Mouse (Mus musculus): Measurements from ENCODE around the gene Olfr772.
"Not testable (repeated sequence)": the region's sequence is repeated elsewhere in the genome, so short reads cannot be mapped to it uniquely, and the experiment has no call there.

The Olfr772 gene

DNA sequence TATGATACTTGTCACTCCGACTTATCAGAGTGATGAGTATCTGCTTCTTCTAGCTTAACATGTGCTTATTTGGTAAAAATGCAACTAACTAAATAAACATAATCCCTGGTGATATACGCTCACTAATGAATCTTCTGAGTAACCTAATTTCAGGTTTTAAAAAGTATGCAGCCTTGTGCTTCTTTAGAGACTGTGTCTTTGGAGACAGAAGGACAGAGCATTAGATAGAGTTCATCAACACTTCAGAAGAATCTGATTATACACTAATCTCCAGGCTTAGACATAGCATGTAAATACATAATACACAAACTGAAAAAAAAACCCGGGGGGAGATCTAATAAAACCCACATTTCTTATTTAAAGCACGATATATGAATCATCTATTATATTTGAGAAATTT is at the start of gene Olfr772:
Olfr772 (minus strand) TSS at position 101 of the 400 bp plus-strand sequence.
- DNase-seq (ENCODE audit: low spot score), result not testable (repeated sequence)

DNA sequence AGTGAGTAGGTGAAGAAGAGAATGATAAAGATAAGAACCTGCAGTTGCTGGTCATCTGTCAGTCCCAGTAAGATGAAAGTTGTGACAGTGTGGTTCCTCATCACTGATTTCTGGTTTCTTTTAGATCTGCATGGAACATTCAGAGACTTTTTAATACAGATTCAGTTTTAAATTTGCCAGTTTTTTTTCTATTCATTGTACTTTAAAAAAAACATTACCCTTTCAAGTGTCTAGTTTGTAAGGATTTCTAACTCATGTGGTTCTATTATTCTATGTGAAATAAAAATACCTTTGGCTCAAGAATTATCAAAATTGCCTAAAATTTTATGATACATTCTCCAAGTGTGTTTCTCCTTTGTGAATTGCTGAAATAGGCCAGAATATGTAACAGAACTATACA is 9.6 kb upstream of the Olfr772 start, which contains the start of gene Olfr773:
Olfr773 (minus strand) TSS at position 101 of the 400 bp plus-strand sequence.
- DNase-seq (ENCODE audit: low spot score), result not testable (repeated sequence)

DNA sequence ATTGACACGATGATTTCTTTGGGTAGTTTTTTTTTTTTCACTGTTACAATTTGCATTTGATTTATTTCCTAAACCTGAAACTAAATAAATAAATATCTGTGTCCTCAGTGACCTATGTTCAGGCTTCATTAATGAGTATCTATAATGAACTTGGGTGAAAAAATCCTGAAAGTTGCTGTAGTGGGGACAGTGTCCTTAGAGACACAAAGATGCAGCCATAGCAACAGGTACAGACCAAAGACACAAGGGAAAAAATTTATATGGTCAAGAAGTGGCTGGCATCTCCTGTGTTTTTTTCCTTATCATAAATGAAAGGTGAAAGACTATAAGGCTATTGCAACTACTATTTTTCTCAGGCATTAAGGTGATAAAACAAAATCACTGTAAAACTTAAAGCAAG is 13.1 kb downstream of the Olfr772 start, which contains the start of gene Olfr771:
Olfr771 (minus strand) TSS at position 101 of the 400 bp plus-strand sequence.
- no peak for DNase-seq (ENCODE audit: low spot score)

DNA sequence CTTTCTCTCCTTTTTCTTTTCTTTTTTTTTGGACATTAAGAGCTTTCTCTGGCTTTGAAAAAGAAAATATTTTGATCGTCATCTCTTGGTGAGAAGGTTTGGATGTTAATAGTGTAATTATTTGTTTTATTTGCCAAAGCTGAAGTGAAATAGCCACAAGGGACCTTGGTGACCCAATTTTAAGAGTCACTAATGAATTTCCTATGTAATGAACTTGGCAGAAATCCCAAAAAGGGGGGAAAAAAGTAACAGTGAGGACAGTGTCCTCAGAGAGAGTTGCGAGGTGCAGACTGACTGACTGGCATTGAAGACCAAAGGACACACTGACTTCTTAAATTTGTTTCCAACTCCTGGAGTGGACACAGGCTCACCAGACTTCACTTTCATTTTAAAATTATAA is 38.8 kb downstream of the Olfr772 start, which contains the start of gene Olfr770:
Olfr770 (minus strand) TSS at position 101 of the 400 bp plus-strand sequence.
- no peak for DNase-seq (ENCODE audit: low spot score)
